Mouse (Mus musculus) kidney, adult 11 months (tissue): ENCODE results near the gene Prss56.
A peak's percentile ranks its signal among the peaks of the same experiment; 100 is the strongest.

Experiments
- DNase-seq: peaks from one replicate; pipeline ENCODE4 v3.0.0; 2022

The Prss56 gene

DNA sequence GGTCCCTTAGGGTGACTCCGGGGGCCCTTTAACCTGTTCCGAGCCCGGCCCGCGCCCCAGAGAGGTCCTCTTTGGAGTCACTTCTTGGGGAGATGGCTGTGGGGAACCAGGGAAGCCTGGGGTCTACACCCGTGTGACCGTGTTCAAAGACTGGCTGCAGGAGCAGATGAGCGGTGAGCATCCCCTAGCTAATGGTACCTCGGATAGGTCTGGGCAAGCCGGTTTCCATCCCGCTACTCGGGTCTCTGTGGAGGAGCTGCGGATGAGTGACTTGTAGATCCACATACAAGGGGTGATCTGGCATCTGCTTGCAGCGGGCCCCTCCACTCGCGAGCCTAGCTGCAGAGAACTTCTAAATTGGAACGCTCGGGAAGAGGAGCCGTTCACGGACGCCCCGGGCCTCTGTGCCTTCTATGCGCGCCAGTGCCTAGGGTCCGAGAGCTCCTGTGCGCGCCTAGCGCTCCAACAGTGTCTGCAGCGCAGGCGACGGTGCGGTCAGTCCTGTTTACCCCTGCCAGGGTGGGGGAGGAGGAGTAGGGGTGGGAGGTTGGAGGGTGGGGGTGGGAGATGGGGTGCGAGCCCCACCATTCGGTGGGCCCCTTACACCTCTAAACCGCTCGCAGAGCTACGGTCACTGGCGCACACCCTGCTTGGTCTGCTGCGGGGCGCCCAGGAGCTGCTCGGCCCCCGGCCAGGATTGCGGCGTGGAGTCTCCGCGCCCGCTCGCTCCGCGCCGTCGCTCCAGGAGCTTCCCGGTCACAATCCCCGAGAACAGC is 3.3 kb downstream of the Prss56 start:
- DNase-seq = no peak

DNA sequence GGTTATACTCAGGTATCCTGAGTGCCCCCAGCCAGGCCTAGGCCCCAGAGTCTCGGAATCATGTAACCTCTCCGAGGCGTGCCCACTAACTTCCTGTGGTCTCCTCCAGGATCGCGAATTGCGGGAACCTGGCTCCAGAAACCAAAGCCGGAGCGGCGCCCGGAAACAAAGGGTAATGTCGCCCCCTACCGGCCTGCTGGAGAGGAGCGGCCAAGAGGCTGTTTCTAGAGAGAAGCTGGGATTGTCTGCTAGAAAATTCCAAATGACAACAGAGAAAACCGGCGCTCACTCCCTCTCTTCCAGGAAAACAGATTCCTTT is 3.9 kb downstream of the Prss56 start:
- DNase-seq = peak; percentile 27

DNA sequence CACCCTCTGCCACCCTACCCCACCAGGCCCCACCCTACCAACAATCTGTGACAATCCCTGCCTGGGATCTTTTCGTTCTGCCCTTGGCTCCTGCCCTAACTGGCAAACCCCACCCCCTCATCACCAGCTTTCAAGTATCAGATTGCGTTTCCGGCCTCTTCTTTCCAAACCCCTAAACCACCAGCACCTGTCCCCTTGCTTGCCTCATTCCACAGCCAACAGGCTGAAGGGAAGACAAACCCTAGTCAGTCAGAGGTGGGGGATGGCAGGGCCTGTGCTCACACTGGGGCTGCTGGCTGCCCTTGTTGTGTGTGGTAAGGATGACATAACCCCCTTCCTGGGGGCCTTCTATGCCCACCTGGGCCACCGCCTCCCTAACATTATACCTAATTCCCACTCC is 7.3 kb downstream of the Prss56 start, which contains the start of gene Chrnd:
Gene Chrnd, plus strand, starts transcription at position 179 of the 400 bp plus-strand sequence.
- no peak for DNase-seq

DNA sequence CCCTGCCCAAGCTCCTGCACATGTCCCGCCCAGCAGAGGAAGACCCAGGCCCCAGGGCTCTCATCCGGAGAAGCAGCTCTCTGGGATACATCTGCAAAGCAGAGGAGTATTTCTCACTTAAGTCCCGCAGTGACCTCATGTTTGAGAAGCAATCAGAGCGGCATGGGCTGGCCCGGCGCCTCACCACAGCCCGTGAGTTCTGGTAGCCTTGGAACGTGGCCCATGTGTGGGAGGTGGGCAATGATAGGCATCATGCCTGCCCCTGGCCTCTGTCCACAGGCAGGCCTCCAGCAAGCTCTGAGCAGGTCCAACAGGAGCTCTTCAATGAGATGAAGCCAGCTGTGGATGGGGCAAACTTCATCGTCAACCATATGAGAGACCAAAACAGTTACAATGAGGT is 14.2 kb downstream of the Prss56 start:
- DNase-seq = no peak

DNA sequence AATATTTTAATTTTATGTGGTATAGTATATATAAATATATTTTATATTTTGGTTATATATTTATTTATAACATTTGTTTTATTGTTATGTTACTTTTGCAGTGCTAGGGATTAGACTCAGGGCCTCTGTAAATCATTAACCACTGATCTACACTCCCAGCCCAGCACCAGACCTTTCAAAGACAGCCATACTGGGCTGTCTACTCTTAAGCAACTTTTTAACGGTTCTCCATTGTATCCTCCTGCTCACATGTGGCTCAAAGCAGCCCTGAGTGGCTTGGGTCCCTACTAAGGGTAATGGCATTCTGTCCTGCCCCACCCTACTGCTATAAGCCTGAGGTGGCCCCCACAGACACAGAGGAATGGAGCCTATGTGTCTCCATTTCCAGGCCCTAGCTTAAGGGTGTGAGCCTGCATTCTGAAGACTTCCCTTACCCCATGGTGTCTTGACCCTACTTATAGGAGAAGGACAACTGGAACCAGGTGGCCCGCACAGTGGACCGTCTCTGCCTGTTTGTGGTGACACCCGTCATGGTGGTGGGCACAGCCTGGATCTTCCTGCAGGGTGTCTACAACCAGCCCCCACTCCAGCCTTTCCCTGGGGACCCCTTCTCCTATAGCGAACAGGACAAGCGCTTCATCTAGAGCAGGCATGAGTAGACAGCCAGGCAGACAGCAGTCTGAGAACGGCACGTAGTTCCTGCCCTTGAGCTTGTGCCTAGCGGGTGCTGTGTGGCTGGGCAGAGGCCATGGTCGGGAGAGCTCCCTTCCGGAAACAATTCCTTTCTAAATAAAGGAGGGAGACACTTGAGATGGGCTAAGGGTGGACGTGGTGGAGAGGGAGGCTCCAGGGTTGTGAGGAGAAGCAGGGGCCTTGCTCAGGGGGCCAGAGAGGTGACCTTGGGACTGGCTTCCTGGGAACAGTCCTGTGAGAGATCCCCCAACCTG is 15.3 kb downstream of the Prss56 start:
- no peak for DNase-seq

DNA sequence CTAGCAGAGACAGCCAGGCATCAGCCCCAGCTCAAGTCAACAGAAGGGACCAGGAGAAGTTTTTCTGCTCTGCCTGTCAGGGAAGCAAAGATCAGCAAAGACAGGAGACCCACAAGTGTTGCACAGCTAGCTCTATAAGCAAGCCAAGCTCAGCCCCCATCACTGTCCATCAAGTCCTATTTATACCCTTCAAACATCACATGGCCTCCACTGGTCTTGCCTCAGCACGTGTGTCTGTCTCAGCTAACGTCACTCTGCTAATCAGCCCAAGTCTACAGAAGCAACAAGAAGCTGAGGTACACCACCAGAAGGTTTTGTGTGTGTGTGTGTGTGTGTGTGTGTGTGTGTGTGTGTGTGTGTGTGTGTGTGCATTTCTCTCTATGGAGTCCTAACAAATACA is 17.7 kb downstream of the Prss56 start:
- DNase-seq = no peak

DNA sequence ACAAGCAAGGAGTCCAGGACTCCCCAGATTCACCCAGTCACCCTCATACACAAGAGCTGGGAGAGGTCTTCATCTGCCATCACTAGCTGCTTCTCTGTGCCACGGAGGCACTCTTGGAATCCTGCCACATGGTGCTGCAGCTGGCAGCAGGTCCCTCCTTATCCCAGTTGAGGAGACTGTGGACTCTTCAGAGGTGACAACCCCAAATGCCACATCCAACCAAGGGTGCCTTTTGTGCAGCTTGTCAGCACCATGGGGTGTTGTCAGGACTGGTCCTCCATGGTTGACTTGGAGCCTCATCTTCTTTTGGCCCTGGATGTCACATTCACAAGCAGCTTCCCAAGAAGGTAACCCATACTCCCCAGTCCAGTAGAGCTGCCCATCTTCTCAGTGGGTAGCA is 18.7 kb downstream of the Prss56 start:
- no peak for DNase-seq

DNA sequence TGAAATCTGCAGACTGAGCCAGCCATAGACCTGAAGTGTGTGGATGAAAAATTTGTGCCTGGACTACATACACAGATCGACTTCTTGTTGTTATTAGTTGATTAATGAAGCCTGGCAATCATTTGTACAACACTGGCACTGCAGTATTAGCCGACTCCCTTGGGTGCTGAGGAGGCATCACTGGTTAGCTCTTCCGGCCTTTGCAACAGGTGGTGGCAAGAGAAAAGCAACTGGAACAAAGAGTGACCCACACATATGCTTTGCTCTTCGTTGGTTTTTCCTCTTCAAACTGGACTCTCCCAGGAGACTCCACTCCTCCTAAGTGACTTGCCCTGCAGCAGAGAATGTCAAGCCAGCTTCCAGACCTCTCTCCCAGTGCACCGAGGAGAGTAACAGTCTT is 20.7 kb downstream of the Prss56 start:
- DNase-seq = no peak

DNA sequence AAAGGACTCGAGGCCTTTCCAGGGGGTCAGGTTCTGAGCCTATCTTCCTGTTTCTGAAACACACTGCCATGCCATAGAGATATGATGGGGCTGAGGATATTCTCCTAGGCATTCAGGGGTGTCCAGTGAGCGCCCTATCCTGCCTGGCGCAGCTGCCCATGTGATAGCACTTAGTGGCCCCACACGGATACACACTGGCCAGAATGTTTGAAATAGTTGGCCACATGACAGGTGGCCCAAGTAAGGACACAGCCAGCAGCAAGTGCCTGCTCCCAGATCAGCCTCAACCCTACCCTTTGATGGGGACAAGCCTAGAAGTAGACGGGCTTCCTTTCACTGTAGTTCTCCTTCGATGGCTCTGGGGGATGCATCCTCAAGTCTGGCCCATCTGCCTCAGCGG is 21.4 kb downstream of the Prss56 start, which contains the start of gene Chrng:
Gene Chrng, plus strand, starts transcription at position 193 of the 400 bp plus-strand sequence.
- no peak for DNase-seq

DNA sequence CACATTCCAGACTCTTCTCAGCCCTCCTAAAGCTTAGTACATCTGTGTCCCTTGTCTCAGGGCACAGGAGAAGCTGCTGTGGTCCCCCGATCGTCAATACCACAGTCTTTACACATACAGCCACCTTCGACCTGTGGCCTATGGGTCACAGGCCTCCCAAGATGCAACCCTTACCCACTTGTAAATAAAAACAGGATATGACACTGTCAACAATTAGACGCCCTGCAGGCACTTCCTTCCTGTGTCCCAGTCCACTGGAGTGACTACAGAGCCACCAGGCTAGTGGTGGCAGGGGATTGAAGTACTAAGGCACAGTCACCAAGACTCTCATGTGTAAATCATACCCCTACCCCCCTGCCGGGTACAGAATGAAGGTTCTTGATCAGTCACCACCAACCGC is 21.9 kb downstream of the Prss56 start:
- DNase-seq = no peak

DNA sequence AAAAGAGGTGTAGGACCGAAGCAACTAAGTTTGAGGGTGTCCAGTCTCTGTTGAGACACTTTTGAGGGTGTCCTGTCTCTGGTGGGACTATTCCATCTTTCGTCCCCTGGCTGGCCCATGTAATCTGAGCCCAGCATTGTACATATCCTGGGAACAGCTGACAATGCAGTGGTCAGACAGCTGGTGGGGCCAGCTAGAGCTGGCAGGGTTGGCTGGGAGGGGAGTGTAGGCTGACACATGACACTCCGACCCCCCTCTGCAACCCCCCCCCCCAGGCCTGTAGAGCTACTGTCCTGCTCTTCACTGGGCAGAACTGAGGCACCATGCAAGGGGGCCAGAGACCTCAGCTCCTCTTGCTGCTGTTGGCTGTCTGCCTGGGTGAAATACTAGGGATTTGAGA is 22.4 kb downstream of the Prss56 start:
- DNase-seq = no peak

DNA sequence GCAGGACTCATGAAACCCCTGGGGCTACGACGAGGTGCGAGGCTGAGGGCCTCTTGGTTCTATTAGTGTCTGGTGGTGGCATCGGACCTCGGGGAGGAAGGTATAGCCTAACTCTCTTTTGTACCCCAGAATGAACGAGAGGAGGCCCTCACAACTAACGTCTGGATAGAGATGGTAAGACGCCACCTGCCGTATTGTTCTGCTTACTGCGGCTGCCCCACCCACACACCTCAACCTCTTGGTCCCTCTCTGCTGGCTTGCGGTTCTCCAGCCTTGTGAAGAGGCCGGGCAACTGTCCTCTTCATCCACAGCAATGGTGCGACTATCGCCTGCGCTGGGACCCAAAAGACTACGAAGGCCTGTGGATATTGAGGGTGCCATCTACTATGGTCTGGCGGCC is 23.2 kb downstream of the Prss56 start:
- no peak for DNase-seq

DNA sequence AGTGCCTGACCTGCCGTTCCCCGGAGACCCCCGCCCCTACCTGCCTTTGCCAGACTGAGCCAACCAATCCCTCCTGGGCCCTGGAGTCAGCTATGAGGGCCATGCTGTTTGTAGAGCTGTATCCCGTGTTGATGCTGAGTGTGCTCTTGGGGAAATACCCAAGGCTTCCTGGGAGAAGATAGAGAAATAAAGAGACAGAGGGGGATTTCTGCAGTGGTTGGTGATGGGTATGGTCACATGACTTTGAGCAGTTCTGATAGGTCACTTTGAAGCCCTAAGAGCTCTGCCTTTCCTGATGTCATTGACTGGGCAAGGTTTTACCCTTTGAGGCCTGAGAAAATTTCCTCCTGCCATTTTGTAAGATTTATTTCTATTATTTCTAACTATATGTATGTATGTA is 28.3 kb downstream of the Prss56 start:
- no peak for DNase-seq

DNA sequence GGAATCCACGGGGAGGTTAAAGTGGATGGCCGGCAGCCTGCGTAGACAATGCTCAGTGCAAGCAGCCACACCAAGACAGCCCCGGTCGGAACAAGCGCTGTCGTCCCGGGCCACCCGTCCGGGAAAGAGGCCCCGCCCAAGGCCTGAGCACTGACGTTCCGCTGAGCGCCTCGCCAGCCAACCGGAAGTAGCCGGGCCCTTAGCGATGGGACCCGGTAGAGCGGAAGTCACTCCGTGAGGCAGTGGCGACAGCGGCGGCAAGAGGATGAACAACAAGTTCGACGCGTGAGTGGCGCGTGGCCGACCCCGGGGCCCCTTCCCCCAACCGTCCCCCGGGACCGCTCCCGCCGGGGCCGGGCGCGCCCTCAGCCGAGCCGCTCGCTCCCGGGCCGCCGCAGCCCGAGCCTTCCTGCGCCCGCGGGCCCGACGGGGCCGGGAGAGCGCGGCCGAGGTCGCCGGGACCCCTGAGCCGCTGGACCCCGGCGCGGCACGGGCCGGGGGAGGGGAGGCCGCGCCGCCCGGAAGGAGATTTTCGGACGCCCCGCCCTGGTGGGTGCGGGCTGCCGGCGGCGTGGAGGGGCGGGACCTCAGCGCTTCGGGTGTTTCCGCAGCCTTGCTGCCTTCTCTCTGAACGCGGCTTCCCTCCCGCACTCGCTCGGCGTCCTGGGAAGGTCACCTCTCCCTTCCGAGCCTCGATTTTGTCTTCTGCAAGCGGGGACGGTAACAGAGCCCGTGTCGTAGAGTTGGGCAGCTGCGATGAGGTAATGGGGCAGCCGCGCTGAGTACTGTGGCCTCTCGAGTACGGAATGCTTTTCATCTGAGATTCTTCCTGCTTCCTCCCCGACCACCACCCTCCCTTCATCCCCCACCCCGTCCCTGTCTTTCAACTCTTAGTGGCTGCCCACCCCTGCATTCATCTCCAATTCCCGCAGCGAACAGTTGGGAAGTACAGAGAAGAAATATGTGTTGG is 30.9 kb downstream of the Prss56 start, which contains the start of gene Eif4e2:
Gene Eif4e2, plus strand, starts transcription at position 180 of the 970 bp plus-strand sequence.
- DNase-seq = peak; percentile 90

DNA sequence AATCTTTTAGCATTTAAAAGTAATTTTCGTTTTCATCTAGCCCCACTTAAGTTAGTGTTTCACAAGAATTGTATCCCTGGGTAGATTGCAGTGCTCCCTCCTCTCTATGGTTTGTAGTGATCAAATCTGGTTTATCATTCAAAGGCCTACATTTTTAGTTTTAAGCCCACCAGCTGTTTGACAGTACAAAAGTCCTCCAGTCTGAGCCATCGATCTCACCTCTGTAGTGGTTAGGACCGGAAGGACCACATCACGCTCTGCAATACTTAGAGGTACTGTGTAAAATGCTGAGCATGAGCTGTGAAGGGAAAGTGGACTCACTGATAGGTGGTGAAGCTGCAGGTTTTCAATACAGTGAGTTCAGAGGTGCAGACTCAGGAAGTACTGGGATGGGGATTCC is 31.6 kb downstream of the Prss56 start:
- no peak for DNase-seq

DNA sequence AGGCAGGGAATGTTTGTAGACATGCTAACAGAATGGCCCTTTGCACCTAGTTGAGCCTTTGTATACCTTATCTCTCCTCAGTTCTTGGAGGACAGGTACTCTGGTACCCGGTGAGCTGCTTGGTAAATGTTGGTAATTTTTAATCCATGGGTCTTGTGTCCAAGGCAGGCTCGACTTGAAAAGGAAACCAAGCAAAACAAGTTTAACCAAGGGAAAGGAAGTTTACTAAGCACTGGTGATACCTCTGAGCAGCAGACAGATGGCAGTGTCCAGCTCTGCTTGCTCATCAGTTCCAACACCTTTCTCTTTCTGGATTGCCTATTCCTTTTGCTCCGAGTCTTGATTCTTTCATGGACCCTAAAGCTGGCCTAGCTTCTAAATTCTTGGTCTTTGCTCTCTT is 34.8 kb downstream of the Prss56 start:
- DNase-seq = peak; percentile 61

DNA sequence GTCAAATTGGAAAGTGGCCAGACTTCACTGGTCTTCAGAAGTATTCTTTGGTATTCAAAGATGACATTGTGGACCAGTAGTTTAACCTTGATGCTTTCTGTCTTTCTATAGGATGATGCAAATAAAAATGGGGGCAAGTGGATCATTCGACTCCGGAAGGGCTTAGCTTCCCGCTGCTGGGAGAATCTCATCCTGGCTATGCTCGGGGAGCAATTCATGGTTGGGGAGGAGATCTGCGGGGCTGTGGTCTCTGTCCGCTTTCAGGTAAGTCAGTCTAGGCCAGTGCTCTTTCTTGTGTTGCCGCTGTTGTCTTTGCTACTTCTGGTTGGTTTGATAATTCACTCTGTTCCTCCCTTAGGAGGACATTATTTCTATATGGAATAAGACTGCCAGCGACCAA is 42.6 kb downstream of the Prss56 start:
- no peak for DNase-seq

DNA sequence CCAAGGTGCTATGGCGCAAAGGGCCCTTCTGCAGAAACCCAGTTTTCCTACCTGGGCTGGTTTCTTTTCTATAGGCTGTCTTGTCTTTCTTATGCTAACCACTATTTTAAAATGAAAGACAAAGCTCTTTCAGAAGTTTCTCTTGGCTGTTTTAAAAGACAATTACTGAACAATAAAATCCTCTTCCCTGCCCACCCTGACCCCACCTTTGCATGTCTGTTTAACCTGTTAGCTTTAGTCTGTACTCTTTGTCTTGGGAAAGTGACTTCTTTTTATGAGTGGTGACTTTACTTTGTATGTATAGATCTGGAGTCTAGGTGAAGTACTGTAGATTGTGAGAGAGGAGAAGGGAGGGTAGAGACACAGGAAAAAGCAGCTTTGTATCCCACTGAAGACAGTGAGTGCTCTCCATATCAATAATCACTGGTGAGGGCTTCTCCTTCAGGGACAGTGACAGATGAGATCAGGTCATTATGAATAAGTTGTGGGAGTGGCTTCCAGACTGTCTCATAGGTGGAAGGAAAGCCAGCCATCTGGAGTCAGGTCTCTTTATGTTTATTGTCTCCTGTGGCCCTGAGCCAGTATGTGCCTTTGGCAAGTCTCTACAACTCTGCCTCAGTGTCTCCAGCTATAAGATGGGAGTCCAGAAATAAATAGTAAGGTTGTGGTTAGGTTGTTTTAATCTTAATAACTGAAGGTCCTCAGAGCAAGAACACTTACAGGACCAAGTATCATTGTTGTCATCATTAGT is 43.5 kb downstream of the Prss56 start:
- no peak for DNase-seq

DNA sequence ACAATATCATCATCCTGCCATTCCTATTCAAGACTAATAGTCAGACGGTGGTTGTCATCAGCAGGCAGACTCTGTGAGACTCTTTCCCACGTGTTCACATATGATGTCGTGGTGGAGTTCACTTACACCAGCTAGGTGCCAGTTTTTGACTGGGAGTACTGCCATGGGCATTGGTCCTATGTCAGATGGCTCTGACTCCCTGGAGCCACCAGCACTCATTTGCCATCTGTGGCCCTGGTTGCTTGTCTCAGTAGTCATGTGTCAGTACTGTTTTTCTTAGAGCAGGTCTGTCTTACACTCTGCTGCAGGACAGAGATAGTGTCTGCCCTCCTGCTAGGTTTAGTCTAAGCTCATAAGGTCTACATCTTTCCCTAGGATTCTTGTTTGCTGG is 44.0 kb downstream of the Prss56 start:
- no peak for DNase-seq

DNA sequence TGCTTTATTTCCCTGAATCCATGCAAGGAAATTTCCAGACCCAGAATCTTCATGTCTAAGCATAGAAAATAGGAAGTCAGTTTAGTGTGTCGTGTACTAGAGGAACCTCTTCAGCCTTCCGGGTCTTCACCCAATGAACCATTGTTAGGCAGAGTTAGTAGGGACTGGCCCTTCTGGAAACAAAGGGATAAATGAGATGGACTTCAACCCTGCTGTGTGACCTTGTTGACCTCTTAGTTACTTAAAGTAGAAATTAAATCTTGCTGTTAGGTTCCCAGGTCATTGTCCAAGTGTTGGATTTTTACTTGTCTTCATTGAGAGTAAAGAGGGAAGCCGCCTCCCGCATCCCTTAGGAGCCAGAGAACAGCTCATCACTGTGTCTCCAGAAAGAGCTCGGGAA is 47.5 kb downstream of the Prss56 start:
- no peak for DNase-seq

DNA sequence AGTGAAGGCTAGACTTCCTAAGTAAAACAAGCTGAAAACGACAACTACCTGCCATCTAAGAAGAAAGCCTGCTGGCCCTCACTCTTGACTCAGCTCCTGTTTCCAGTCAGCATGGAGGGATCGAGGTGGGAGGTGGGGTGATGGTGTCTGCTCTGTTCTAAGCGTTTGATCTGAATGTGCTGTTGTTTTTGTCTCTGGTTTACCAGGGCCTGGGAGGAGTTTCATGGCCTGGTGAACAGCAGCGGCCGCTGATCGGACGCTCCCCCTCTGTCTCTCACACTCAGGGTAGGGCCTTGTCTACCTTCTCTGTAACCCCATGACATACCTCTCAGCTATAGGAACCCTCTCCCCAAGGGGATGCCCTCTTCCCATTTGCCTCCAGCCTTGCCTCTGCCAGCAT is 49.1 kb downstream of the Prss56 start:
- DNase-seq = no peak
